19 mouse cellular contexts compared by ENCODE assay signal in genomic region chr6:5296067-5296466, GRCm38 (mm10). TPM values are rescaled to one million over a fixed set of nuclear protein-coding genes. Genes with fewer than 3 reads are reported as not detected.
DNase-seq lines count a peak whose midpoint lies in the region; ATAC-seq and TF ChIP-seq lines count a peak whose summit lies in the region.
"Had no signal": no experiment of that assay in that cellular context is flagged by ENCODE, and none has a peak within 500 bp of the region (broad histone marks: within the 10 kb centered on the region; RNA-seq: fewer than 3 reads in every experiment).

No protein-coding gene starts in this region.

- H3K79me2 ChIP-seq in CH12.LX (replicated peaks; ENCODE audit: control insufficient read depth, extremely low read depth, insufficient read depth, poor library complexity, severe bottlenecking), result peaks cover 18% of the 10 kb centered on the region

- H3K27me3 ChIP-seq in erythroblast, embryonic 14.5 days (ENCODE audit: control insufficient read depth), result no peaks in the 10 kb centered on the region
- H3K27me3 ChIP-seq in heart, embryonic 14.5 days (ENCODE audit: control insufficient read depth, insufficient read depth, low read length), result no peaks in the 10 kb centered on the region
- no peaks in the 10 kb centered on the region for H3K27me3 ChIP-seq in CH12.LX (replicated peaks)
- H3K27me3 ChIP-seq in liver, embryonic 14.5 days (ENCODE audit: control insufficient read depth, insufficient read depth, low read length), result no peaks in the 10 kb centered on the region
- H3K27me3 ChIP-seq in midbrain, embryonic 14.5 days (ENCODE audit: control insufficient read depth, insufficient read depth, low read length), result peaks cover 6% of the 10 kb centered on the region; the same call in 1 of the 2 replicates
- H3K27me3 ChIP-seq: hindbrain, embryonic 15.5 days had no signal

- intact Hi-C loops in heart, postnatal 25 days (cut with DNase I), result loop anchor here (5.0 kb wide), 3 partner anchors 39 to 216 kb away; partner anchors contain the start of genes Asb4 and Pon3

- H3K9ac ChIP-seq in heart, embryonic 14.5 days (ENCODE audit: low read length), result no peak overlapping the region
- H3K9ac ChIP-seq in CH12.LX (ENCODE audit: insufficient read depth, low read depth), result 0 out of 2 replicates have a peak overlapping the region, but pooled peaks have one; percentile 6
- H3K9ac ChIP-seq in liver, embryonic 14.5 days (replicated peaks), result peak overlapping the region; percentile 97
- no peak overlapping the region for H3K9ac ChIP-seq in midbrain, embryonic 14.5 days (replicated peaks; ENCODE audit: low read length)
- H3K9ac ChIP-seq: hindbrain, embryonic 15.5 days; midbrain, embryonic 13.5 days had no signal

- TF ChIP-seq POLR2A in CH12.LX (IDR thresholded peaks at IDR 0.05; ENCODE audit: low read depth, low read length), result no peak

- TF ChIP-seq CTCF in CH12.LX (conservative IDR thresholded peaks at IDR 0.05 in 1 of 2, IDR thresholded peaks at IDR 0.05 in 1 of 2; ENCODE audit: low read depth in 2 of 2, low read length in 2 of 2), result no peak
- TF ChIP-seq CTCF in liver, embryonic 14.5 days (IDR thresholded peaks at IDR 0.05; ENCODE audit: low read depth), result no peak

- H3K4me1 ChIP-seq in erythroblast, embryonic 14.5 days (ENCODE audit: control insufficient read depth), result peaks cover 77% of the 10 kb centered on the region
- peaks cover 0 to 8% of the 10 kb centered on the region in 2 experiments; a peak in 3 of 4 replicates for H3K4me1 ChIP-seq in heart, embryonic 14.5 days (ENCODE audit: control insufficient read depth in 2 of 2, insufficient read depth in 2 of 2, low read length in 2 of 2)
- H3K4me1 ChIP-seq in CH12.LX (ENCODE audit: control insufficient read depth in 1 of 2, insufficient read depth in 2 of 2), result peaks cover 28 to 64% of the 10 kb centered on the region in 2 experiments
- peaks cover 54 to 57% of the 10 kb centered on the region in 2 experiments for H3K4me1 ChIP-seq in liver, embryonic 14.5 days (replicated peaks; ENCODE audit: control insufficient read depth in 2 of 2, insufficient read depth in 2 of 2, low read length in 1 of 2)
- no peaks in the 10 kb centered on the region for H3K4me1 ChIP-seq in midbrain, embryonic 14.5 days (ENCODE audit: control insufficient read depth, insufficient read depth, low read length)

- TF ChIP-seq RAD21 in CH12.LX (IDR thresholded peaks at IDR 0.05; ENCODE audit: low read depth, low read length), result no peak

- H3K36me3 ChIP-seq in erythroblast, embryonic 14.5 days (ENCODE audit: control insufficient read depth), result peaks cover 55% of the 10 kb centered on the region
- H3K36me3 ChIP-seq in heart, embryonic 14.5 days (ENCODE audit: control insufficient read depth, insufficient read depth, low read length), result peaks cover 10% of the 10 kb centered on the region; the same call in 1 of the 2 replicates
- H3K36me3 ChIP-seq in CH12.LX (replicated peaks in 1 of 2; ENCODE audit: control insufficient read depth in 1 of 2, insufficient read depth in 1 of 2, low read length in 1 of 2), result peaks cover 13 to 34% of the 10 kb centered on the region in 2 experiments
- H3K36me3 ChIP-seq in liver, embryonic 14.5 days (replicated peaks; ENCODE audit: control insufficient read depth, insufficient read depth, low read depth), result peaks cover 26% of the 10 kb centered on the region
- no peaks in the 10 kb centered on the region for H3K36me3 ChIP-seq in midbrain, embryonic 14.5 days (ENCODE audit: control insufficient read depth, insufficient read depth, low read length)
- H3K36me3 ChIP-seq: hindbrain, embryonic 15.5 days; midbrain, embryonic 13.5 days had no signal

- ATAC-seq in erythroblast, adult 5-6 weeks (replicated peaks; ENCODE audit: low FRiP score, poor library complexity, severe bottlenecking), result no peak
- no peak for ATAC-seq in heart, embryonic 14.5 days (ENCODE audit: insufficient number of reproducible peaks, insufficient read depth, low FRiP score, low read depth)
- no peak for ATAC-seq in liver, embryonic 14.5 days (ENCODE audit: insufficient read depth)
- no peak for ATAC-seq in midbrain, embryonic 14.5 days (ENCODE audit: low FRiP score, low TSS enrichment)
- ATAC-seq: midbrain, embryonic 13.5 days had no signal

- peak overlapping the region; percentile 67; the same call in 1 of the 2 replicates for H3K4me2 ChIP-seq in heart, embryonic 14.5 days (ENCODE audit: low read length)
- H3K4me2 ChIP-seq in CH12.LX (ENCODE audit: insufficient read depth, low read depth, poor library complexity, severe bottlenecking), result peak overlapping the region; percentile 85; the same call in 1 of the 2 replicates
- peak overlapping the region; percentile 95 for H3K4me2 ChIP-seq in liver, embryonic 14.5 days (ENCODE audit: low read depth)
- no peak overlapping the region for H3K4me2 ChIP-seq in midbrain, embryonic 14.5 days (ENCODE audit: low read length)

- no peak for DNase-seq in heart, postnatal 25 days (ENCODE audit: low spot score)
- DNase-seq in CH12.LX (ENCODE audit: extremely low read depth), result no peak
- DNase-seq in liver, embryonic 14.5 days (ENCODE audit: low read depth in 3 of 3, low spot score in 3 of 3), result no peak
- DNase-seq in frontal cortex, postnatal 14 days (ENCODE audit: low spot score in 2 of 2), result no peak
- no peak for DNase-seq in midbrain, embryonic 14.5 days
- DNase-seq: adrenal gland, adult 2 months; cerebellum, adult 11 months; cerebellum, postnatal 25 days; gastrocnemius, adult 2 months; heart, postnatal 10 days; kidney, adult 8-10 months; kidney, postnatal 4 days; retina, postnatal 1 day had no signal

- no peak for TF ChIP-seq EP300 in CH12.LX (IDR thresholded peaks at IDR 0.05; ENCODE audit: low read length)
- TF ChIP-seq EP300 in liver, embryonic 14.5 days (IDR thresholded peaks at IDR 0.05; ENCODE audit: low read depth), result no peak

- H3K9me3 ChIP-seq in erythroblast, embryonic 14.5 days (ENCODE audit: control insufficient read depth, low read length), result no peaks in the 10 kb centered on the region
- no peaks in the 10 kb centered on the region for H3K9me3 ChIP-seq in heart, embryonic 14.5 days (ENCODE audit: control insufficient read depth, low read length)
- no peaks in the 10 kb centered on the region for H3K9me3 ChIP-seq in CH12.LX (replicated peaks; ENCODE audit: low read length)
- no peaks in the 10 kb centered on the region for H3K9me3 ChIP-seq in liver, embryonic 14.5 days (ENCODE audit: control insufficient read depth, low read length)
- no peaks in the 10 kb centered on the region for H3K9me3 ChIP-seq in midbrain, embryonic 14.5 days (ENCODE audit: control insufficient read depth, low read length)
- H3K9me3 ChIP-seq: hindbrain, embryonic 15.5 days; midbrain, embryonic 13.5 days had no signal

- H3K4me3 ChIP-seq in erythroblast, embryonic 14.5 days (replicated peaks), result peak overlapping the region; percentile 77
- no peak overlapping the region for H3K4me3 ChIP-seq in heart, embryonic 14.5 days (ENCODE audit: control insufficient read depth in 1 of 2, insufficient read depth in 1 of 2, low read depth in 1 of 2, low read length in 2 of 2)
- H3K4me3 ChIP-seq in CH12.LX (replicated peaks in 1 of 3; ENCODE audit: low read depth in 2 of 3, low read length in 2 of 3, poor library complexity in 1 of 3), result no peak overlapping the region
- peak overlapping the region; percentile 89 to 90 for H3K4me3 ChIP-seq in liver, embryonic 14.5 days (ENCODE audit: insufficient read depth in 1 of 2, low read depth in 2 of 2, low read length in 2 of 2)
- H3K4me3 ChIP-seq in midbrain, embryonic 14.5 days (replicated peaks; ENCODE audit: low read depth, low read length), result no peak overlapping the region
- H3K4me3 ChIP-seq: gastrocnemius, adult 2 months; hindbrain, embryonic 15.5 days; midbrain, embryonic 13.5 days had no signal

- H3K27ac ChIP-seq in heart, embryonic 14.5 days (replicated peaks in 1 of 2; ENCODE audit: control insufficient read depth in 1 of 2, insufficient read depth in 1 of 2, low read depth in 2 of 2, low read length in 2 of 2), result no peak overlapping the region
- H3K27ac ChIP-seq in CH12.LX (ENCODE audit: insufficient read depth, low read depth), result no peak overlapping the region
- peak overlapping the region; percentile 98 for H3K27ac ChIP-seq in liver, embryonic 14.5 days
- no peak overlapping the region for H3K27ac ChIP-seq in midbrain, embryonic 14.5 days (replicated peaks; ENCODE audit: low read depth, low read length)
- H3K27ac ChIP-seq: gastrocnemius, adult 2 months; hindbrain, embryonic 15.5 days; macrophage; midbrain, embryonic 13.5 days had no signal

- dilution Hi-C loops in CH12.LX (cut with MboI; ENCODE audit: extremely low pct_ligation_motif_present, extremely low pct_unique_long_range_greater_than_20kb, low sequenced_read_pairs), result no loop called here

- in situ Hi-C loops in CH12.LX (cut with MboI; ENCODE audit: low pct_ligation_motif_present, low pct_unique_long_range_greater_than_20kb, low sequenced_read_pairs), result no loop called here

- 93% methylated on average over 7 of the region's 7 CpGs for WGBS in heart, embryonic 14.5 days
- 84% methylated on average over 7 of the region's 7 CpGs for WGBS in liver, embryonic 14.5 days (ENCODE audit: insufficient replicate concordance)
- WGBS in midbrain, embryonic 14.5 days, result 93% methylated on average over 7 of the region's 7 CpGs

RNA-seq across cellular contexts. Expression of gene Pon2, which starts 2.2 kb away (rescaled TPM):
- 3.5 and 6.4 TPM in 2 replicates for polyA plus RNA-seq in erythroblast, embryonic 14.5 days (2012)
- total RNA-seq in erythroblast, adult 5-6 weeks (2015; ENCODE audit: low replicate concordance), result 57.6 and 68.1 TPM in 2 replicates
- total RNA-seq in erythroblast, adult 5-6 weeks (2017; ENCODE audit: low replicate concordance), result 43.8 and 45.8 TPM in 2 replicates
- polyA plus RNA-seq in heart, embryonic 14.5 days (2014; fragmentation: Nextera tagmentation; extraction: Ambion mirVana), result 47.8 and 49.1 TPM in 2 replicates
- total RNA-seq in heart, postnatal 25 days (2021), result 10 to 100 TPM; 15.6 to 18.3 TPM
- 14.2 and 18.5 TPM in 2 replicates for total RNA-seq in CH12.LX (2012; rRNA removed)
- total RNA-seq in CH12.LX (2014; rRNA removed), result 32.0 and 36.9 TPM in 2 replicates
- 35.7 and 36.2 TPM in 2 replicates for polyA plus RNA-seq in CH12.LX (2012; ENCODE audit: insufficient read length, low read depth)
- 23.7 and 27.3 TPM in 2 replicates for polyA plus RNA-seq in liver, embryonic 14.5 days (2012; rRNA removed)
- polyA plus RNA-seq in liver, embryonic 14.5 days (2014; fragmentation: Nextera tagmentation; extraction: Ambion mirVana), result 32.5 and 38.3 TPM in 2 replicates
- 16.9 and 19.4 TPM in 2 replicates for polyA plus RNA-seq in midbrain, embryonic 14.5 days (2014; fragmentation: Nextera tagmentation; extraction: Ambion mirVana)

RNA-seq across cellular contexts. Expression of gene Pon3, which starts 40.0 kb away (rescaled TPM):
- polyA plus RNA-seq in erythroblast, embryonic 14.5 days (2012), result 0.02 TPM in 1 of 2 replicates, not detected in the other
- 4.4 and 11.7 TPM in 2 replicates for total RNA-seq in erythroblast, adult 5-6 weeks (2015; ENCODE audit: low replicate concordance)
- total RNA-seq in erythroblast, adult 5-6 weeks (2017; ENCODE audit: low replicate concordance), result 7.2 and 8.9 TPM in 2 replicates
- polyA plus RNA-seq in heart, embryonic 14.5 days (2014; fragmentation: Nextera tagmentation; extraction: Ambion mirVana), result 43.9 and 45.3 TPM in 2 replicates
- total RNA-seq in heart, postnatal 25 days (2021), result 10 to 100 TPM; 19.4 to 20.0 TPM
- total RNA-seq in CH12.LX (2012; rRNA removed) (12.6 and 13.4 TPM in 2 replicates), CH12.LX (2014; rRNA removed) (32.3 and 33.1 TPM in 2 replicates)
- 27.5 and 30.2 TPM in 2 replicates for polyA plus RNA-seq in CH12.LX (2012; ENCODE audit: insufficient read length, low read depth)
- 6.2 and 8.5 TPM in 2 replicates for polyA plus RNA-seq in liver, embryonic 14.5 days (2012; rRNA removed)
- 17.5 and 19.0 TPM in 2 replicates for polyA plus RNA-seq in liver, embryonic 14.5 days (2014; fragmentation: Nextera tagmentation; extraction: Ambion mirVana)
- 2.6 and 3.7 TPM in 2 replicates for polyA plus RNA-seq in midbrain, embryonic 14.5 days (2014; fragmentation: Nextera tagmentation; extraction: Ambion mirVana)

Comparison
In these comparisons a context has a peak if more than half of its experiments do, and no peak if none do; other contexts are left out.
1. H3K4me3 ChIP-seq: peak in erythroblast, embryonic 14.5 days (single experiment) and liver, embryonic 14.5 days (2 of 2); none in heart, embryonic 14.5 days (0 of 2), CH12.LX (0 of 3) and midbrain, embryonic 14.5 days (single experiment).
2. H3K9ac ChIP-seq: peak in CH12.LX (single experiment) and liver, embryonic 14.5 days (single experiment); none in heart, embryonic 14.5 days (single experiment) and midbrain, embryonic 14.5 days (single experiment).